Mouse (Mus musculus) lung, postnatal 0 days (tissue): ENCODE measurements around the gene Usp6nl. TPM values are rescaled to one million over a fixed set of nuclear protein-coding genes. Genes with fewer than 3 reads are reported as not detected.

Source experiments
- ATAC-seq: fragments of 200-750 bp; cut with Nextera tagmentation; 2 replicates; pipeline ENCODE4 v1.8.0; 2017; ENCODE audit warnings: moderate library complexity
- DNase-seq: peaks from one replicate; pipeline ENCODE4 v3.0.0-alpha.2; 2016; ENCODE audit warnings: low spot score
- H3K27ac ChIP-seq: fragments of 300-500 bp; sonication (generic); 2 replicates; pipeline ENCODE4 v1.5.1; 2014; ENCODE audit warnings: antibody characterized with exemption, mild to moderate bottlenecking, low read length, mixed read lengths
- H3K27me3 ChIP-seq: fragments of 300-500 bp; sonication (generic); replicated peaks from 2 replicates; pipeline ENCODE4 v1.6.1; 2014; ENCODE audit warnings: low read length, mixed read lengths; ENCODE audit not compliant: insufficient read depth
- H3K36me3 ChIP-seq: fragments of 300-500 bp; sonication (generic); 2 replicates; pipeline ENCODE4 v1.6.1; 2014; ENCODE audit warnings: low read length, mixed read lengths; ENCODE audit not compliant: insufficient read depth
- H3K4me1 ChIP-seq: fragments of 300-500 bp; sonication (generic); 2 replicates; pipeline ENCODE4 v1.6.1; 2014; ENCODE audit warnings: antibody characterized with exemption, low read depth, low read length, mixed read lengths; ENCODE audit not compliant: insufficient read depth
- H3K4me2 ChIP-seq: fragments of 300-500 bp; sonication (generic); replicated peaks from 2 replicates; pipeline ENCODE4 v1.6.1; 2014; ENCODE audit warnings: low read depth, mild to moderate bottlenecking, low read length, moderate library complexity, mixed read lengths
- H3K4me3 ChIP-seq: fragments of 300-500 bp; sonication (generic); 2 replicates; pipeline ENCODE4 v1.5.1; 2014; ENCODE audit warnings: low read depth, low read length
- H3K9ac ChIP-seq: fragments of 300-500 bp; sonication (generic); replicated peaks from 2 replicates; pipeline ENCODE4 v1.6.1; 2014; ENCODE audit warnings: low read depth, mild to moderate bottlenecking
- H3K9me3 ChIP-seq: fragments of 300-500 bp; sonication (generic); 2 replicates; pipeline ENCODE4 v1.6.1; 2016; ENCODE audit warnings: low read length, mixed read lengths
- CTCF ChIP-seq: IDR thresholded peaks from 2 replicates; pipeline ENCODE4 v1.5.1; 2016; ENCODE audit warnings: antibody characterized with exemption, mild to moderate bottlenecking
- EP300 ChIP-seq: IDR thresholded peaks from 2 replicates; pipeline ENCODE4 v1.6.1; 2016; ENCODE audit warnings: antibody characterized with exemption, mild to moderate bottlenecking, control low read depth
- WGBS: fragments of 180-500 bp; shearing (Covaris S2); extraction: QIAGEN DNeasy Blood & Tissue Kit; methylation state at CpG from one replicate; pipeline ENCODE4 v1.1.7; 2014; 5-methylcytosine and 5-hydroxymethylcytosine counted together
- polyA plus RNA-seq: library from polyadenylated mRNA; unstranded; fragments of >200 nt; fragmentation: Nextera tagmentation; extraction: Ambion mirVana; gene quantifications from 2 replicates; pipeline ENCODE4 v1.2.1, GENCODE M21; 2015

The Usp6nl gene
- polyA plus RNA-seq, 1 experiment from 2014 or later = 9.5 TPM

DNA sequence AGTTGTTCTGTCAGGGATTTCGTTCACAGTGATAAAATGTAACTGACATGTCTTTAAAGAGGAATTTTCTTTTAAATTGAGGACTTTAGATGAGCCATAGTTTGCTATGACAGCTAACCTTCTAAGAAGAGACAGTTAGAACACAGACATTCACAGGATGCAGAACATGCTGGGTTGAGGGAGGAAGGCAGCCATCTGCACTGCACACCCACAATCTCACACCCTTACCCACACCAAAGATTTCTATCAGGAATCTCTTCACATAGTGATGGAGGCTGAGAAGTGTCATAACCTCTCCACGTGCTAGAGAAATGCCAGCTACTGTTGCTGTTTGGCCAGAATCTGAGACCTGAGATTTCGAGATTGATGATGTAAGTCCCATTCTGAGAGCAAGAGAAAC is 139.8 kb downstream of the Usp6nl start:
- TF ChIP-seq CTCF (no peak), EP300 (no peak)
- Histone ChIP-seq H3K4me2 (no peak overlapping the region), H3K36me3 (no peaks in the 10 kb centered on the region), H3K27me3 (no peaks in the 10 kb centered on the region), H3K9me3 (no peaks in the 10 kb centered on the region), H3K4me3 (no peak overlapping the region), H3K27ac (no peak overlapping the region), H3K4me1 (peaks cover 11% of the 10 kb centered on the region; the same call in 1 of the 2 replicates), H3K9ac (no peak overlapping the region)
- WGBS = 90% methylated on average over 3 of the region's 3 CpGs
- ATAC-seq (no peak), DNase-seq (no peak)

DNA sequence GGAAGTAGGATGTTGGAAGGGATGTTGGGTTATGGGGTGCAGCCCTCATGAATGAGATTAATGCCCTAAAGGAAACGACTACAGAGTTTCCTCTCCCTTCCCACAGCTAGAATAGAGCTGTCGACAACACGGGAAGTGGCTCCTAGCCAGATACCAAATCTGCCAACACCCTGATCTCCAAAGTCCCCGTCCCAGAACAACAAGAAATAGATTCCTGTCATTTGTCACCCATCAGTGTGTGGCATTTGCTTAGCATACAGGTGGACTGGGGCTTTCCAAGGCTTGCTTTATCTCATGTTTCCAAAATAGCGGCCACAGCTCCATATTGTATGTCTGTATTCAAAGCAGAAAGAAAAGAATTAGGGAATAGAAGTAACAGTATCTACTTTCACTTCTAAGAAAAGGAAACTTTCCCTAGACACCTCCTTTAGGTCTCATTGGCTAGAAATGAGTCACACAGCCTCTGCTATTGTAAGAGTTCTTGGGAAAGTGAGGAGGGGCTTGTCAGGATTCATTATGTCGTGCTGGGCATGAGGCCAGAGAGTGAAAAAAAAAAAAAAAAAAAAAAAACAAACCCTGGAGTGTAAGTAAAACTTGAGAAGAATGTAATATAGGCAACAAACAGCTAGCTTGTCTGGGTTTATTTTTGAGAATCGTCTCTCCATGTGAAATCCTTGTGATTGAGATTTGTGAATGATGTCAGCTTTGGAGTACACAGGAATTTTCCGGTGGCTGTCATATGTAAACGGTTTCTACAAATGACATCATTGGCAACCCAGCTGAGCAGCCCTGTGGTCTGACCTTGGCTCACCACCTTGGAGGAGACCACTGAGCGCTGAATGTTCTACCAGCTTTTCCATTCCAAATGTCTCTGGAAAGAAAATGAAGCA is 141.6 kb downstream of the Usp6nl start:
- Histone ChIP-seq H3K4me3 (peak overlapping the region; percentile 12; the same call in 1 of the 2 replicates), H3K4me2 (peak overlapping the region; percentile 44), H3K9ac (0 out of 2 replicates have a peak overlapping the region, but pooled peaks have one; percentile 16), H3K4me1 (peaks cover 11% of the 10 kb centered on the region; the same call in 1 of the 2 replicates), H3K9me3 (no peaks in the 10 kb centered on the region), H3K27ac (peak overlapping the region; percentile 82), H3K27me3 (no peaks in the 10 kb centered on the region), H3K36me3 (no peaks in the 10 kb centered on the region)
- peak; percentile 90 for ATAC-seq
- DNase-seq = peak; percentile 91
- TF ChIP-seq CTCF (no peak), EP300 (peak; percentile 79)
- WGBS = 28% methylated on average over 10 of the region's 10 CpGs

DNA sequence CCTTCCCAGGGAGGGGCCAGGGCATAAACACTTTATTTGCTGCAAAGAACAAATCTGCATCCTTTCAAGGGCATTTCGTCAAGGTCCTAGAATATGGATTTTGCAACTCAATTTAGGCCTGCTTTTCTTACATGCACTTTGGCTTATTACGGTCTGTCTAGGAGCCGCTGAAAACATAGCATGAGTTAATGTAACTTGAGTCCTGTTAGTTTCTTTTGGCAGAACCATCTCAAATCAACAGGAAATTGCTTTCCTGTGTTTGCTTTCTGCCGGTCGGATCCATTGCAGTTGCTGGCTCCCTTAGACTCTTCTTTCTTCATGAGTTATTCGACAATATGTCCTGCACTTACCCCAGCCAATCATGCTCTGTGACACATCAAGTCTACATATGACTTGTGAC is 143.9 kb downstream of the Usp6nl start:
- Histone ChIP-seq H3K9ac (no peak overlapping the region), H3K9me3 (no peaks in the 10 kb centered on the region), H3K27ac (no peak overlapping the region), H3K4me2 (no peak overlapping the region), H3K4me3 (no peak overlapping the region), H3K36me3 (no peaks in the 10 kb centered on the region), H3K4me1 (peaks cover 16% of the 10 kb centered on the region), H3K27me3 (no peaks in the 10 kb centered on the region)
- peak; percentile 29 for DNase-seq
- TF ChIP-seq CTCF (no peak), EP300 (no peak)
- WGBS = 38% methylated on average over 6 of the region's 6 CpGs
- ATAC-seq = no peak

DNA sequence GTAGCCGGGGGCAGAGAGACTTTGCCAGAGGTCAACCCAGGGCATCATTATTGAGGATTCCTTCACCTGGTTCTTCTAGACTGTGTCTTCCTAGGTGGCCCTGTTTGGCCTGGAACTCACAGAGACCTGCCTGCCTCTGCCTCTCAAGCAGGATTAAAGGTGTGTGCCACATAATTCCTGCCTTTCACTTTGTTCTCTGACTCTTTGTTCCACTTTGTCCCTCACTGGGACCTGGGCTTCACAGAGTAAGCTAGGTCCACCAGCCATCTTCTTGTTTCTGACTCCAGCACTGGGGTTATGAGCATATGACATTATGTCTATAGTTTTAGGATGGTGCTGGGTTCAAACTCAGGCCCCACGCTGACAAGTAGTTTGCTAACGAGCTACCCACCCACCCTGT is 144.9 kb downstream of the Usp6nl start:
- 89% methylated on average over 3 of the region's 3 CpGs for WGBS
- DNase-seq = no peak
- no peak overlapping the region for H3K27ac ChIP-seq
- H3K4me3 ChIP-seq = no peak overlapping the region
- H3K4me2 ChIP-seq = no peak overlapping the region
- TF ChIP-seq EP300 = no peak
- no peak for TF ChIP-seq CTCF
- no peak for ATAC-seq
- no peak overlapping the region for H3K9ac ChIP-seq
- no peaks in the 10 kb centered on the region for H3K36me3 ChIP-seq
- no peaks in the 10 kb centered on the region for H3K9me3 ChIP-seq
- peaks cover 18% of the 10 kb centered on the region for H3K4me1 ChIP-seq
- no peaks in the 10 kb centered on the region for H3K27me3 ChIP-seq

DNA sequence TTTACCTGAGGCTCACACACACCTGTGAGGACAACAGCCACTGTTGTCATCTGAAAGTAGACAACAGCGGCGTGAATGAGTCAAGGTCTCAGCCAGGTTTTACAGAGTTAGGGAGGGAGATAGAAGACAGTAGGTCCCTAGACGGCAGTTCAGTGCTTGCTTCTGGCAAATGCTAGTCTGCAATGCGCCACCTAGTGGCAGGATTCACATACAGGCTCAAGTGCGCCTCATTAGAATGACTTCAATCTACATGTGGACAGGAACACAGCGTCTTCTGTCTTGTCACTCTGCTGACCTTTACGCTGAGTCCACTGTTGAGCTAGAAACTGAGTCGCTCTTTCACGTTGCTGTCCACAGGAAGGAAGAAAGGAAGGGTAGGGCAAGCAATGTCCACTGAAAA is 146.7 kb downstream of the Usp6nl start:
- no peak for TF ChIP-seq EP300
- peak; percentile 98 for TF ChIP-seq CTCF
- H3K36me3 ChIP-seq = no peaks in the 10 kb centered on the region
- ATAC-seq (peak; percentile 59), DNase-seq (peak; percentile 89)
- WGBS = 21% methylated on average over 9 of the region's 9 CpGs
- H3K4me2 ChIP-seq = no peak overlapping the region
- H3K4me1 ChIP-seq = peaks cover 15% of the 10 kb centered on the region
- H3K27ac ChIP-seq = no peak overlapping the region
- H3K4me3 ChIP-seq = no peak overlapping the region
- no peaks in the 10 kb centered on the region for H3K9me3 ChIP-seq
- H3K9ac ChIP-seq = no peak overlapping the region
- H3K27me3 ChIP-seq = no peaks in the 10 kb centered on the region

DNA sequence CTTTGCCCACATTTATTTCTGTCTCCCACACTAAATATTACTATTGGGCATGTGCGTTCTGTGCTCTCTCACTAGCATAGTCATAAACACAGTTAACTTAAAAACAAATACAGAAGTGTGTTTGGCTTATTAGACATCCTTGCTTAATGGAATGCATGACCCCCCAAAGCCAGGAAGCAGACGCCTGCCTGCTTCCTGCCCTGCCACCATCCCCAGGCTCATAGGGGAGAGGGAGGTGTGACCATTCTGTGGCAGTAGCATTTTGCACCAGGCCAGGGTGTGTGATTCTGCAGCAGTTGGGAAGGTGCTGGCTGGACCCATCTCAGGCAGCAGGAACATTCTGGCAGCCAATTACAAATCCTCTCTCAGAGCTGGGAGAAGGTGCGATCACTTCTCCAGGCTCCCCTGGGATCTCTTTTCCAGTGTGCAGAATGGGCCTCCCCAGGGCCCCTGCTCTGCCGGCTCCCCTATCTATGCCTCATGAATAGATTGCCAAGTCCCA is 148.7 kb downstream of the Usp6nl start:
- no peaks in the 10 kb centered on the region for H3K9me3 ChIP-seq
- H3K4me2 ChIP-seq = no peak overlapping the region
- DNase-seq (peak; percentile 45), ATAC-seq (peak; percentile 43)
- H3K4me3 ChIP-seq = no peak overlapping the region
- H3K27ac ChIP-seq = no peak overlapping the region
- no peak overlapping the region for H3K9ac ChIP-seq
- no peaks in the 10 kb centered on the region for H3K36me3 ChIP-seq
- H3K27me3 ChIP-seq = no peaks in the 10 kb centered on the region
- peaks cover 8% of the 10 kb centered on the region for H3K4me1 ChIP-seq
- 42% methylated on average over 4 of the region's 4 CpGs for WGBS
- TF ChIP-seq EP300 (peak; percentile 17; the same call in 1 of the 2 replicates), CTCF (no peak)
